Mouse (Mus musculus) heart, embryonic 15.5 days (tissue): Measurements from ENCODE around the gene Phactr2. TPM values are rescaled to one million over a fixed set of nuclear protein-coding genes. Genes with fewer than 3 reads are reported as not detected.

Source experiments
- ATAC-seq: fragments of 200-750 bp; cut with Nextera tagmentation; replicated peaks from 2 replicates; pipeline ENCODE4 v1.8.0; 2017; ENCODE audit warnings: low read depth, moderate TSS enrichment; ENCODE audit not compliant: insufficient number of reproducible peaks, insufficient read depth, low FRiP score
- H3K27ac ChIP-seq: fragments of 300-500 bp; sonication (generic); 2 replicates; pipeline ENCODE4 v1.5.1; 2015; ENCODE audit warnings: mild to moderate bottlenecking, inconsistent platforms
- H3K27me3 ChIP-seq: fragments of 300-500 bp; sonication (generic); 2 replicates; pipeline ENCODE4 v1.6.1; 2015; ENCODE audit warnings: inconsistent platforms
- H3K36me3 ChIP-seq: fragments of 300-500 bp; sonication (generic); 2 replicates; pipeline ENCODE4 v1.6.1; 2015; ENCODE audit warnings: mild to moderate bottlenecking, inconsistent platforms
- H3K4me1 ChIP-seq: fragments of 300-500 bp; sonication (generic); replicated peaks from 2 replicates; pipeline ENCODE4 v1.6.1; 2015; ENCODE audit warnings: inconsistent platforms
- H3K4me2 ChIP-seq: fragments of 300-500 bp; sonication (generic); 2 replicates; pipeline ENCODE4 v1.6.1; 2015; ENCODE audit warnings: inconsistent platforms, mild to moderate bottlenecking, moderate library complexity
- H3K4me3 ChIP-seq: fragments of 300-500 bp; sonication (generic); 2 replicates; pipeline ENCODE4 v1.5.1; 2015; ENCODE audit warnings: mild to moderate bottlenecking, inconsistent platforms
- H3K9ac ChIP-seq: fragments of 300-500 bp; sonication (generic); 2 replicates; pipeline ENCODE4 v1.6.1; 2015; ENCODE audit warnings: mild to moderate bottlenecking, inconsistent platforms
- H3K9me3 ChIP-seq: fragments of 300-500 bp; sonication (generic); replicated peaks from 2 replicates; pipeline ENCODE4 v1.6.1; 2016; ENCODE audit warnings: inconsistent platforms
- WGBS: fragments of 180-500 bp; shearing (Covaris S2); methylation state at CpG from one replicate; pipeline ENCODE4 v1.1.7; 2015; ENCODE audit warnings: mixed read lengths; 5-methylcytosine and 5-hydroxymethylcytosine counted together
- polyA plus RNA-seq: library from polyadenylated mRNA; unstranded; fragments of >200 nt; fragmentation: Nextera tagmentation; extraction: Ambion mirVana; gene quantifications from 2 replicates; pipeline ENCODE4 v1.2.1, GENCODE M21; 2015

The Phactr2 gene
- polyA plus RNA-seq, 1 experiment from 2014 or later, result 51.1 TPM

DNA sequence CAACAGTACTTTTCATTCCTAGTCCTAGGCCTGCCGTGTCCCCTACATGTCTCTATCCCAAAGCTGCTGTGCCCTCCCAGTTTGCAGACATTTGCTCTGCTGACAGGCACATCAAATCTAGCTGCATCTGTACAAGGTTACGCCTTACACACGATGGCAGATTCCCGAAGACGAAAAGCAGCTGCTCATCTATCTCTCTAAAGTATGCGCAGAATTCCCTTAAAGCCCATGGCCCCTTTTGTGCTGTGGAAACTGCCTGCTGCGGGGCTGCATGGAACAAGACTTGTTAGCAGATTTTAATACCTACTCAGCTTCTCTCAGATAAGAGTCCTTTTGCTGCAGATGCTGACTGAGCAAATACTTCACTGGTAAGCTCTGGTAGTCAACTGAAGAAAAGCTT, 294.0 kb downstream of the Phactr2 start:
- Histone ChIP-seq H3K9me3 (no peaks in the 10 kb centered on the region), H3K4me3 (no peak overlapping the region), H3K9ac (no peak overlapping the region), H3K4me2 (no peak overlapping the region), H3K4me1 (no peaks in the 10 kb centered on the region), H3K27me3 (no peaks in the 10 kb centered on the region), H3K27ac (0 out of 2 replicates have a peak overlapping the region, but pooled peaks have one; percentile 19), H3K36me3 (peaks cover 76% of the 10 kb centered on the region)
- WGBS, result 45% methylated on average over 7 of the region's 7 CpGs
- ATAC-seq, result no peak

GRCm38 (mm10) chr10:13177973-13178624, 296.1 kb downstream of the Phactr2 start, which contains the start of gene Zc2hc1b:
Gene Zc2hc1b, minus strand, starts transcription at chr10:13178023.
- Histone ChIP-seq H3K36me3 (peaks cover 61% of the 10 kb centered on the region), H3K4me3 (no peak within 1 kb of the TSS), H3K9ac (no peak within 1 kb of the TSS), H3K4me1 (no peaks in the 10 kb centered on the region), H3K9me3 (no peaks in the 10 kb centered on the region), H3K27ac (no peak within 1 kb of the TSS), H3K27me3 (no peaks in the 10 kb centered on the region), H3K4me2 (no peak within 1 kb of the TSS)
- WGBS, result 66% methylated on average over 7 of the region's 7 CpGs
- ATAC-seq, result no peak

DNA sequence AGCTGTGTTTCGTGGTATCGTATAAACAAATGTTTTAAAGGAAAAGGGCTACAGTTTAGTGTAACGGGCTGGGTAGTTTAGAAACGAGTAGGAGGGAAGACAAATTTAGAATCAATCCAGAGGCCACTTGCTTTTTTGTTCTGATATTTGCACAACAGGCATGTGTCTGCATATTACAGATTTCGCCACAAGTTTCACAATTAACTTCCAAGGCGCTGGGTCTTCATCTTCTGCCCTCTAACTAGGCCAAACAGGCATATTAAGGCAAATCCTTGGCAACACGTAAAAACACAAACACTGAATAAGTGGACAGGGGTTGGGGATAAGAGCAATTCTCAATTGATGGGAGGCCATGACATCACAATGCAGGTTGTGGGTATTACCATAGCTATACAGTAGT, 298.3 kb downstream of the Phactr2 start:
- H3K9ac ChIP-seq, result no peak overlapping the region
- no peak overlapping the region for H3K27ac ChIP-seq
- H3K4me3 ChIP-seq, result no peak overlapping the region
- H3K4me1 ChIP-seq, result peaks cover 10% of the 10 kb centered on the region
- peaks cover 45% of the 10 kb centered on the region for H3K36me3 ChIP-seq
- ATAC-seq, result no peak
- no peaks in the 10 kb centered on the region for H3K27me3 ChIP-seq
- WGBS, result 82% methylated on average over 7 of the region's 7 CpGs
- H3K4me2 ChIP-seq, result no peak overlapping the region
- H3K9me3 ChIP-seq, result no peaks in the 10 kb centered on the region

GRCm38 (mm10) chr10:13172798-13173221, 301.4 kb downstream of the Phactr2 start:
- Histone ChIP-seq H3K9me3 (no peaks in the 10 kb centered on the region), H3K4me2 (no peak overlapping the region), H3K4me3 (no peak overlapping the region), H3K36me3 (peaks cover 15% of the 10 kb centered on the region), H3K4me1 (peaks cover 28% of the 10 kb centered on the region), H3K27me3 (no peaks in the 10 kb centered on the region), H3K27ac (peak overlapping the region; percentile 42), H3K9ac (no peak overlapping the region)
- no peak for ATAC-seq
- 39% methylated on average over 10 of the region's 10 CpGs for WGBS

DNA sequence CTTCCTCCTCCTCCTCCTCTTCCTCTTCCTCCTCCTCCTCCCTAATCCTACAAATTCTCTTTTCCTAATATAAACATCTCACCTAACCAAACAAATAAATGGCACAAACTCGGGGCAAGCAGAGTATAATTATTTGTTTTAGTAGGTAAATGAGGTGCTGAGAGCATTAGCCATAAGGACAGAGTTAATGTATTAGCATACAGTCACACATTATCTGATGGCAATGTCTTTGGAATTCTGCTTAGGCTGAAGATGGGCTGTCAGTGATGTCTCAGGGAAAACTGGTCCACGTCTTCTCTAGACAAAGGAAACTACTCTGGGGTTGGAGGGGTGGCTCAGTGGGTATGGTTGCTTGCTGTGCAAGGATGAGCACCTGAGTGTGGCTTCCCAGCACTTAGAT, 302.8 kb downstream of the Phactr2 start:
- Histone ChIP-seq H3K36me3 (peaks cover 1% of the 10 kb centered on the region; the same call in 1 of the 2 replicates), H3K27me3 (no peaks in the 10 kb centered on the region), H3K9me3 (no peaks in the 10 kb centered on the region), H3K27ac (peak overlapping the region; percentile 65), H3K4me1 (peaks cover 28% of the 10 kb centered on the region), H3K4me3 (no peak overlapping the region), H3K4me2 (no peak overlapping the region), H3K9ac (no peak overlapping the region)
- no peak for ATAC-seq
- WGBS, result 52% methylated on average over 2 of the region's 2 CpGs

DNA sequence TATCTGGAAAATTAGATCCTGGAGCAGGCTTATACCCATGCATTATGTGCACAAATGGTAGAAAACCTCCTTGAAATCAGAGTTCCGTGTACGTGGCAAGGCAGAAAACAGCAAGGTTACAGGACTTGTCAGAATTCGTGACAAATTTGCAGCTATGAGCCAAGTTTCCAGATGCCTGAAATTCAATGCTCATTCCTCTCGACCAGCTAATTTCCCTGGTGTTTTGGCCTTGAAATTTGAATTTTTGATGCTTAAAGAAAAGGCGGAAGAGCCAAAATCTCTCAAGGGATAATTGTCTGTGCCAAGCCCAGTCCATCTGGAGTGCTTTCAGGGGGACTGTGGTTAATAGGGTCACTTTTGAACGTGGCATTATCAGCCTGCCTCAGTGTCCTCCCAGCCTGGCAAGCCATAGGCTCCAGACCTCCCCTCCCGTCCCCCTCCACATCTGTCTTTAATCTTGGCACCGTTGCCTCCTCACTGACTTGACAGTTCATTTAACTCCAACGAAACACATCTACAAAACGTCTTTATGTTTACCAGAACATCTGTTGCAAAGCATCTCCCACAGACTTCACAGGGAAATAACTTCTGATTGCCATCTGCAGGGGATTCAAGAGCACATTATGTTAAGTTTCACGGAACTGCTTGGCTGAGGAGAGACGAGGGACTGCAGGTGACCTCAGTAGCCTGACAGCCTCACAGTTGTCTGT, 303.3 kb downstream of the Phactr2 start:
- 30% methylated on average over 12 of the region's 12 CpGs for WGBS
- peaks cover 28% of the 10 kb centered on the region for H3K4me1 ChIP-seq
- no peak overlapping the region for H3K4me2 ChIP-seq
- H3K4me3 ChIP-seq, result no peak overlapping the region
- H3K36me3 ChIP-seq, result no peaks in the 10 kb centered on the region
- H3K27me3 ChIP-seq, result no peaks in the 10 kb centered on the region
- H3K27ac ChIP-seq, result peak overlapping the region; percentile 65
- H3K9me3 ChIP-seq, result no peaks in the 10 kb centered on the region
- no peak; the same call in 1 of the 2 replicates for ATAC-seq
- H3K9ac ChIP-seq, result no peak overlapping the region

DNA sequence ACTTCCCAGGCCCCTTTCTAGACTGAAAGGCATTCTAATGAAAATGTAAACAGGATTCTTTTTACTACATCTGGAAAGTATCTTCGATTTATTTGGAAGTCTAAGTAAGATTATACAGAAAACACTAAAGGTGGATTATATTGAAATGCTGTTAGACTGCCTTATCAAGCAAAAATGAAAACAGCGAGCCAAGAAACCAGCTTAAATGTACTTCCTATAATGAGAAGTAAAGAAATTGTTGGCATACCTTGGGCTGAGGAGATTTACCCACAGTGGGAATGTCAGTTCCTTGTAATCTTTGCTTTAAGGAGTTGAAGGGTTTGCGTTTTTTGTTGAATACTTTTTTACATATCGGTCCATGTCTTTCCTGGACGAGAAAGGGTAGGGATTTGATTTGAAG, 305.8 kb downstream of the Phactr2 start:
- 50% methylated on average over 5 of the region's 5 CpGs for WGBS
- ATAC-seq, result 0 out of 2 replicates have a peak, but pooled peaks have one; percentile 24
- H3K36me3 ChIP-seq, result no peaks in the 10 kb centered on the region
- no peaks in the 10 kb centered on the region for H3K9me3 ChIP-seq
- H3K4me3 ChIP-seq, result no peak overlapping the region
- peaks cover 28% of the 10 kb centered on the region for H3K4me1 ChIP-seq
- peak overlapping the region; percentile 52 for H3K27ac ChIP-seq
- H3K9ac ChIP-seq, result no peak overlapping the region
- no peaks in the 10 kb centered on the region for H3K27me3 ChIP-seq
- no peak overlapping the region for H3K4me2 ChIP-seq

DNA sequence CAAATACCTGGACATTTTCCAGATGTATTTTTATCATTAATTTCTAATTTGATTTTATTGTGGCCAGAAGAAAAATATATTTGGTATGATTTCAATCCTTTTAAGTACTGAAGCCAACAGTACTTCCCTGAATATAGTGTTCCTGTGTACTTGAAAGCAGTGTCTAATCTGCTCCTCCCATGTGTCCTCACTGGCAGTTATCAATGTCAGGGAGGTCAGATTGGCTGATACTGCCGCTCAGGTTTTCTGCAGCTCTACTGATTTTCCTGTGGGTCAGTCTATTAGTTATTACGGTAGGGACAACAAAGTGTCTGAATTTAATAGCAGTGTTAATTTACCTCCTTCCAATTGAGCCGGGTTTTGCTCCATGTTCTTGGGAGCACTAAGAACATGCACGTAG, 312.2 kb downstream of the Phactr2 start:
- H3K4me2 ChIP-seq, result no peak overlapping the region
- H3K36me3 ChIP-seq, result no peaks in the 10 kb centered on the region
- H3K27me3 ChIP-seq, result no peaks in the 10 kb centered on the region
- 30% methylated on average over 4 of the region's 4 CpGs for WGBS
- no peak overlapping the region for H3K9ac ChIP-seq
- no peaks in the 10 kb centered on the region for H3K9me3 ChIP-seq
- 0 out of 2 replicates have a peak overlapping the region, but pooled peaks have one; percentile 20 for H3K27ac ChIP-seq
- ATAC-seq, result no peak
- H3K4me3 ChIP-seq, result no peak overlapping the region
- H3K4me1 ChIP-seq, result peaks cover 8% of the 10 kb centered on the region

- H3K9ac ChIP-seq, result no peak overlapping the region
- ATAC-seq, result no peak
- no peaks in the 10 kb centered on the region for H3K36me3 ChIP-seq
- no peak overlapping the region for H3K27ac ChIP-seq
- H3K4me2 ChIP-seq, result no peak overlapping the region
- 91% methylated on average over 4 of the region's 4 CpGs for WGBS
- no peaks in the 10 kb centered on the region for H3K9me3 ChIP-seq
- H3K4me1 ChIP-seq, result peaks cover 8% of the 10 kb centered on the region
- no peaks in the 10 kb centered on the region for H3K27me3 ChIP-seq
- no peak overlapping the region for H3K4me3 ChIP-seq
These were observed 313.3 kb downstream of the Phactr2 start for GRCm38 (mm10) chr10:13160913-13161312.
